Mouse (Mus musculus) megakaryocyte, adult 5-6 weeks (primary cell): ENCODE results near the gene Zfp511. TPM values are rescaled to one million over a fixed set of nuclear protein-coding genes. Genes with fewer than 3 reads are reported as not detected.
A peak's percentile ranks its signal among the peaks of the same experiment; 100 is the strongest.

Source experiments
- ATAC-seq: 2 replicates; pipeline ENCODE4 v1.8.0; 2016; ENCODE audit warnings: mild to moderate bottlenecking, inconsistent platforms; ENCODE audit not compliant: poor library complexity, severe bottlenecking
- total RNA-seq, 2 experiments: library from RNA; stranded (forward) in 1 of 2; stranded (reverse) in 1 of 2; fragments of 153-499, 151-499 nt in 1 of 2; fragments of 221-1000, 200-1000 nt in 1 of 2; gene quantifications; 2 replicates each; pipeline versions ENCODE4 v1.2.3 to v1.2.4; 2015 to 2017

Gene Zfp511
- total RNA-seq, 2 experiments from 2014 or later = 22.8 to 34.0 TPM

DNA sequence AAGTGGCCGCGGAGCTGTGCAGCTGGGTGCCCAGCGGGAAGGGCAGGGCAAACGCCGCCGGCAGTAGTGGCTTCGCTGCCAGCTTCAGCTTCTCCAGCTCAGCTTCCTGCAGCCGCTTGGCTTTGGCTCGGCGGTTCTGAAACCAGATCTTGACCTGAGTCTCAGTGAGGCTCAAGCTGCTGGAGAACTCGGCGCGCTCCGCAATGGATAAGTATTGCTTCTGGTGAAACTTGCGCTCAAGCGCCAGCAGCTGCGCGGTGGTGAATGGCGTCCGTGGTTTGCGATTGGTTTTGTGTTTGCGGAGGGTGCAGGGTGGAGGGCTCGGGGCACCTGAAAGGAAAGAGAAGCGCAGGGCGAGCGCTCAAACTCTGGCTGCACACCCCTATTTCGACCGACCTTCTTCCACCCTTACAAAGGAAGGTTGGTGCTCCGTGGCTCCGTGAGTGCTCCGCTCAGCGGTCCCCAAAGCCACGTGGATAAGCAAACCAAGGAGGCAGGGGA is 11.7 kb downstream of the Zfp511 start:
- ATAC-seq = no peak

DNA sequence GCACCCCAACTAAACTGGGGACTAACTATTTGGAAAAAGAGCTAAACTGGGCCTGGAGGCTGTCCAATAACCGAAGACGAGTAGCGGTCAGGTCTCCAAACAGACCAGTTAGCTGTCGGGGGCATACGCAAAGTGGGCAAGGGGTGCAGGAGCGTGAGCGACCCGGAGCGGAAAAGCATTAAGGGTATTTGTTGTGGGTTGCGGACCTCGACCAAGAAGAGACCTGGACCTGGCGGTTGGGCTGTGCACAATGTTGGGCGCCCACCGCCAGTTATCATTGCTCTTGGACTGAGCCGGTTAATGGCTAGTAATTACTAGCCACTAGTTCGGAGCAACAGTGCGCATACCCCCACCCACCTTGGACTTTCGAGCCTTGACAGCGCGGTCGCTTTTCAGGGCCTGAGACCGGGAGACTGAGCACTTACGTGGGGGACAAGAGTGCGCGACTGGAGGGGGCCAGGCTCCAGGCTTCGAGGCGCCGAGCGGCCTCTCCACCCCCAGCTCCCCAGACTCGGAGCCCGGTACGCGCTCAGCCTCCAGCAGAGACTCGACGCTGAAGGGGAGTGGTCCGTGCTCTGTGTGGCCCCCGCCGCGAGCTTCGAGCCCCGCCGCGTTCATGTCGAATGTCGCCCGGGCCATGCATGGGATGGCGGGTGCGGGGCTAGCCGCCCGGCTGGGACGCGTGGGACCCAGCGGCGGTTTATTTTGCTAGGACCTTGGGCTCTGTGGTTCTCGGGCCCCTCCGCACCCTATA is 12.3 kb downstream of the Zfp511 start, which contains the start of gene Msx3:
Gene Msx3 (minus strand): TSS at position 729 of the 754 bp plus-strand sequence.
- no peak for ATAC-seq

DNA sequence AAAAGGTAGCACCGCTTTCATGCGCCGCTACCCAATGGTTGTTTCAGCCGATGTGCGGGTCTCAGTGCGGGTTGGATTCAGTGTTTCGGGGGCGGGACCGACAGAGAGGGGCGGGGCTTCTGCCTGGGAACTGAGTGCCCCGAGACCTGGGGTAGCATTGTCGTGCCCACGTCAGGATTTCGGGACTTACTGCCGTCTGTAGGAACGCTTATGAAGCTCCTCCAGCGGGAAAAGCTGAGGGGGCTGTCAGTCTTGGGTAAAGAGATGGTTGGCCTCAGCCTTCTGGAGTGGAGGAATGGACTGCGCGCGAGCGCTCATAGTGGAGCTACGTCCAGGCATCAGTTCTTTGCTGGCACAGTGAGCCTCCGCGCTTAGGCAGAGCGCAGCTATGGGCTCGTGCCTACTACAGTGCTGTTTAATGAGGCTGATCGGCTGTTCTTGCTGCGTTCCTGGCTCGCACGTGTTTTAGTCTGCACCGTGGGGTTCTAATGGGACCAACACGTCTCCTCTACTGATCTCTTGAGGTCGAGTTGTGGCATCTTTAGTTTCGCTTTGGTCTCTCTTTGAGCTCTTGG is 13.0 kb downstream of the Zfp511 start:
- peak; percentile 51 for ATAC-seq

DNA sequence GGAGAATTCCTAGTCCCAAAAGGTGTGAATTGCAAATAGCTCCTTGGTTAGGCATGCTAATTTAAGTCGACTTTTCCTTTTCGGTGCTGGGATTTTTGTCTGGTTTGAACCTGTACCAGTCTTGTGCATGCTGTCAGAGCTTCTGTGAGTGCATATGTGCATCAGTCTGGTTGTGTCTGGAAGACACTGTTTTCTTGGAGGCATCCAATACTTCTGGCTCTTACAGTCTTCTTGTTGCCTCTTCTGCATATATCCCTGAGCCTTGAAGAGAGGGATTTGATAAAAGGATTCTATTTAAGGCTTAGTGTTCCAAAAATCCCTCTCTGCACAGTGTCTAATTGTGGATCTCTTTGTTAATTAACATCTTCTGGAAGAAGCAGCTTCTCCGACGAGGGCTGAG is 17.9 kb downstream of the Zfp511 start:
- no peak for ATAC-seq

DNA sequence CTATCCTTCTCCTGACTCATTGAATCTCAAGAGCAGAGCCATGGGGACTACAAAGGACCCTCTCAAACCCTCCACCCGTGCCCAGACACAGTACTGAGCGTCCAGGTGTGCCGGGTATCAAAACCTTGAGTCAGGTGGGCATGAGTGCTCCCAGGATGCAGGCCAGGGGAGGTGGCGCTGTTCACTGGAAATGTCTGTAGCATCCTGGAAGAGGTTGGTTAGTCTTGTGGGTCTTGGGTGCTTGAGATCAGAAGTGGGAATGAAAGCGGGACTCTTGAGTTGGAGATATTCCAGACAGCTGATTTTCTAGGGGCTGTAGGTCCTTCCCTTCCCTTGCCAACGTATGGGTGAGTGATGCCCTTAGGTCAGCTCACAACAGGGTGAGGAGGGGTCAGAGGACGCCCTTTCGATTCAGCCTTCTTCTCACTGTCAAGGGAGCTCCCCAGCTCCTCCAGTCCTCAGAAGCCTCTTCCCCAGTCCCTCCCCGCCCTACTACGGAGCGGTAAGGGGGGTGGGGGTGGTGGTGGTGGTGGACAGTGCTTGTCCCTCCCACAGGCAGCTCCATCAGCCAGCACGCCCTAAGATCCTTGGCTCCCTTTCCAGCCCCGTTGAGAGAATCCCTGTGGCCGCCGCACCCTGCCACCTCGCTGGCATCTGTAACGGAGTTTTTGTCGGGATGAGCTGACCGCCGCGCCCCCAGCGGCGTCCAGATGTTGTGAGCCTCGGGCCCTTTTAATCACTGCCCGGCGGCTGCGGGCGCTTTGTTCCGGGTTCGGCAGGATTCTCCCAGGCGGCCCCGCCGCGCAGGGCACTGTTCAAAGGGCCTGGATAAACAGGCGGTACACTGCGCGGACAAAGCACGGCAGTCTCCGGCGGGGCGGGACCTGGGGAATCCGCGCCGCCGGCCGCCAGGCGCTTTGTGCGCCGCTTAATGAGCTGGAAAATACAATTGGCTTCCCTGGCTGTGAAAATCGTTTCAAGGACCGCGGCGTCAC is 21.5 kb downstream of the Zfp511 start:
- ATAC-seq = peak; percentile 24

DNA sequence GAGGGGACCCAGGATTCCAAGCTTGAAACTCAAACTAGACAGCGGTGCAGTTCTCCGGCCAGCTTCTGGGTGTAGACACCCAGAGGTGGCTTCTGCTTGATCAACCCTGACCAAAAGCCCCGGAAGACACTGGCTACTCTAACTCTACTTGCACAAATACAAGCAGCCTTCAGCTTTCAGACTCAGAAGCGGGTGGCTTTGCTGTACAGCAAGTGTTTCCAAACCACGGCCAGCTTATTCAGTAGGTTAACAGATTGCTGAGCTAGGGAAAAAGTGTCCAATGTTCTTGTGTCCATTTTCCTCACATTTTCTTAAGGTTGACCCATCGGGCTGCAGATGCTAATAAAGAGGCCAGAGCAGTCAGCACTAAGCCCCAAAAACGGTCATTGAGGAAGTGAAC is 22.3 kb downstream of the Zfp511 start:
- ATAC-seq = no peak

DNA sequence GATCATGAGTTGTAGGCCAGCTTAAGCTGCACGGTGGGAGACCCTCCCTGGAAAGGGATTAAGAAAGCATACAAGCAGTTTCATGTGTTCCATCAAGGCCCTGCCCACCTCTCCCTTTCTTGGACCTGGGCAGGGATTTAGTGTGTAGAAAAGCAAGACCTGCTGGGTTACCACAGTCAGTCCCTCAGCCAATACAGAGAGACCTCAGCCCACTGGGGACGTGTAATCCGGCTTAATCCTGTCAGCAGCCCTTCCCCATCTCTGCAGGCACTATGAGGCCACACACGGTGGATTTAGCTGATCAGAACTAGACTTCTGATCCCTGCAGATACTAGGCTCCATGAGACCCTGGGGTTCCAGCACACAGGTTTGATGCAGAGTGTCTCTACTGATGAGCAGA is 23.4 kb downstream of the Zfp511 start:
- no peak for ATAC-seq

DNA sequence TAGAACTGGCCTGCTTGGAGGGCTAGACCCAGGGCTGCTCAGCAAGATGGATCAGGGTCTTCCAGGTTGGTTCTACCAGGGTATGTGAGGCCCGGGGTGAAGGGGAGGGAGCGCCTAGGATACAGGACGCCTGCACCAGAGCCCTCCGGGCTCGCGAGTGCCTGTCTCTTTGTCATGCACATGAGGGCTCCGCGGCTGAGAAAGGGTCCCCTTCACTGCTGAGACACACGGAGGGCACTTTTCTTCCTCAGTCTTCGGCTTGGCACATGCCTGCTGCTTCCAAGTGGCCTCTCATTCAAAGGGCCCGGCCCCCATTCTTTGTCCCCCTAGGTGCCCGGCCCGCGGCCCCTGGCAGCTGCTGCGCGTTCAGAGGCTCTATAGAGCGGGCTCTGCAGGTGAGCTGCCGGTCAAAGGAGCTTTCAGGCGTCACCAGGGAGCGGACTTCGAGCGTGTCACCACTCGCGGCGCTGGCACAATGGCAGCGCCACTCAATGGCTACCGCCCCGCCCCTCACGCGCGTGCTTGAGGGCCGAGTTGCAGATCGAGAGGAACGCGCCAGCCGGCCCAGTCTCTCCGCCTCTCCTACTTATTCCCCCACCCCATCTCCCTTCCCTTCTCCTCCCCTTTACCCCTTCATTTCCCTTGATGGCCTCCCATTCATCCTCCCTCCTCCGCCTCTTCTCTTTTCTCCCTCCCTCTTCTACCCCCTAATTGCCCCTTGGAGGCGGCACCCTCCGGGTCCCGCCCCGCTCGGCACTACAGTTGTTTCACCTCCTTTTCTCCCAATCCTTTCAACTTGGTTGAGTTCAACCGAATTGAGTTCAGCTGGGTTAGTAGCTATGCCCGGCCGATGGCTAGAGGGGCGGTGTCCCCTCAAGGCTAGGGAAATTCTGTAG is 25.0 kb downstream of the Zfp511 start:
- peak; percentile 23; the same call in 1 of the 2 replicates for ATAC-seq

DNA sequence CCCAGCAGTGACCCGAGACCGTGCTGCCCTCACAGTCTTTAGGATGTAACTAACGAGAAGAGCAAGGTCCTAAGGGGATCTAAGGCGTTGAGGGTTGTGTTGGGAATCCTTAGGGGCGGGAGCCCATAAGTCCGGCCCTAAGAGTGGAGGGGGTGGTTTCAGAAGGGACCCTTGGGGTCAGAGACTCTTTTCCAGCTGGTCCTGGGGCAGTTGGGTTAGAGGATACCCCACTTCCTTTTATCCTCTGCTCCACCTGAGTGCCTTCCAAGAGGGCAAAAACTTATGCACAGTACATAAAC is 25.6 kb downstream of the Zfp511 start:
- no peak for ATAC-seq

DNA sequence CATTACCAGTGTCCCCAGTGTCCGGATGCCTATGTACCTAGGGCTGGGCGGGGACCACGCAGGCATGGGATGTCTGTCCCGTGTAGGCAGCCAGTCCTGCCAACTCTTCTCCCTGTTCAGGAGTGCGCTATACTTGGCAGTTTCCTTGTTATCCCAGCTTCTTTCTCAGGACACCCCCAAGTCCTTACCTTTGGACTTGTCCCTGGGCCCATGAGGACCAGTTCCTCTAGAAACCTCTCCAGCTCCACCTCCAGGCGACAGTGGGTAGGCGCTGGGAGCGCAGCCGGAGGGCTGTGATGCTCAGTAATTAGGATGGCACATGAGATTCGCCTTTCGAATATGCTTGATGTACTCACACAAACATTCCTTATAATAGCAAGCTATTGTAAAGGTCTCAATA is 26.1 kb downstream of the Zfp511 start:
- ATAC-seq = peak; percentile 60

DNA sequence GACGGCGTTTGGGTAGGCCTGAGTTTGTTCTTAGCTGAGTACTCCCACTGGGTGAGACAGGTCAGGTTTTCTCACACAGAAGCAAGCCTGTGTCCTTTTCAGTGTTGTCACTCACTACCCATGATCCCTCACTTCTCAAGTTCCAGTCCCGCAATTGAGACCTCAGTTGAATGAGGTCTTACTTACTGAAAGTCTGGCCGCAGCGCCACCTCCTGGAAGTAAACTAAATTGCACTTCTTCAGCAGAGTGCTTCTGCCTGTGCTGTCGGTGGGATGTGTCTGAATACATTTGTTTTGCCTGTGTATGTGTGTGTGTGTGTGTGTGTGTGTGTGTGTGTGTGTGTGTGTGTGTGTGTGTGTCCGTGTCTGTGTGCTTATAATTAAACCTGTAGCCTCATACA is 26.9 kb downstream of the Zfp511 start:
- ATAC-seq = peak; percentile 83

DNA sequence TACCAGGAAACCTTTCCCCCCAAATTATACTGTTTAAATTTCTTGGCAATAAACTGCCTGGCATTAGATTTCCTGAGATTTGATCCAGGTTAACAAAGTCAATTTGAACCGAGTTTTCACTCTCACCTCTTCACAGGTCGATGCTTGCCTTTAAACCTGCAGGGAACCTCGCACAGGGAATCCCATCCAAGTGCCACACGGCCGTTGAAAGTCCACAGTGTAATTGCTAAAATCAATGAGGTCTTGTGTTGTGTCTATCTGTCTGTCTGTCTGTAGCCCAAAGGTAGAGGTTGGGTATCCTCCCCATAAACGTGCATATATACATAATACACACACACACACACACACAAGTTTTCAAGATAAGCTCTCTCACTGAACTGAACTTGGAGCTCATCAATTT is 31.2 kb downstream of the Zfp511 start:
- ATAC-seq = no peak

DNA sequence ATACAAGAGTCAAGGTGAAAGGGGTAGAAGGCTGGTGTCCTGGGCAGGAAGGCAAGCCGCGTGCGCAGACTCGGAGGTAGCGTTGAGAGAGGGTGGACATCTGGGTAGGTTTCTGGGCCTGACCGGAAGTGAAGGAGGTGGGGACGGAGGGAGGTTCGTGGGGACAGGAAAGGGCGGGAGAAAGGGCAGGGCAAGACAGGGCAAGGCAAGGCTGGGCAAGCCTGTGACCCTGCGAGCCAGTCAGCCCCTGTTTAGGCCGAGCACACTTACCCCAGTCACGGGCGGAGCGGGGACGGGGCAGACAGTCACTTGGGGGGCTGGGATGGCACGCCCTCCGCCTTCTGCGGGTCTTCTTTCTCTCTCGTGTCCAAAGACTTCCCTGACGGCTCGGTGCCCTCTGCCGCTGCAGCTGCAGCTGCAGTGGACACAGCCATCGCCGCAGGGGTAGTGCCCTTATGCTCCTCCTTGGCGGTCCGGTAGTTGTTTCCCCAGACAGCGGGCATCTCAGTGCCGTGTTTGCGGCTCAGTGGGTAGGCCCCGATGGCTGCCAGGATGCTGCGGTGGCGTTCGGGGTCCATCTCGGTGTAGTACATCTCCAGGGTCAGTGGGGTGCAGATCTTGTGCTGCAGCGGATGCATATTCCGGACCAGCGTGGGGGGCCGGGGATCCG is 34.0 kb downstream of the Zfp511 start:
- peak; percentile 60 for ATAC-seq

DNA sequence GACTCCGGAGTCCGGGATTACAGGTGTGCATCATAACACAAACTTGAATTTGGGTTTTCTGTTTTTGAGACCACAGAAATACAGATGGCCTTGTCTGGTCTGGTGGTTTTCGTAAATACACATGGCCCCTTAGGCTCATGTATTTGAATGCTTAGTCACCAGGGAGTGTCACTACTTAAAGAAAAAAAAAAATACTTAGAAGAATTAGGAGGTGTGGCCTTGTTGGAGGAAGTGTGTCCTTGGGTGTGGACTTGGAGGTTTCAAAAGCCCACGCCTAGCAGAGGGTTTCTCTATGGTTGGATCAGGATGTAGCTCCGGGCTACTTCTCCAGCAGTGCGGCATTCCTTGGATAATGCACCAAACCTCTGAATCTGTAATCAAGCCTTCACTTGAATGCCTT is 41.5 kb downstream of the Zfp511 start:
- peak; percentile 81 for ATAC-seq

DNA sequence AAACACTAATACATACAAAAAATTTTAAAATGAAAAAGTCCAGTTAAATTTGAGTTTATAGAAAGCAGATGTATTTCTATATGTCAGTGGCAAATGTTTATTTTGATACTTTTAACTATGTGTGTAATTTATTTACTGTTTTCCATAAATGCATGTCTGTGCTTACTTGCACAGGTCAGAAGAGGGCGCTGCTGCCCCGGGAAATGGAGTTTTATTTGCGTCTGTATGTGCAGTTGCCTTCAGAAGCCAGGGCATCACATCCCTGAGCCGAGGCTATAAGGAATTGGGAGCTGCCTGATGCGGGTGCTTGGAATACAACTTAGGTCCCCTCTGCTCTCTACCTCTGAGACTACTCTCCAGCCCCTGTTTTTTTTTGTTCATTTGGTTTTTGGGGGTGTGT is 42.5 kb downstream of the Zfp511 start:
- peak; percentile 68 for ATAC-seq

DNA sequence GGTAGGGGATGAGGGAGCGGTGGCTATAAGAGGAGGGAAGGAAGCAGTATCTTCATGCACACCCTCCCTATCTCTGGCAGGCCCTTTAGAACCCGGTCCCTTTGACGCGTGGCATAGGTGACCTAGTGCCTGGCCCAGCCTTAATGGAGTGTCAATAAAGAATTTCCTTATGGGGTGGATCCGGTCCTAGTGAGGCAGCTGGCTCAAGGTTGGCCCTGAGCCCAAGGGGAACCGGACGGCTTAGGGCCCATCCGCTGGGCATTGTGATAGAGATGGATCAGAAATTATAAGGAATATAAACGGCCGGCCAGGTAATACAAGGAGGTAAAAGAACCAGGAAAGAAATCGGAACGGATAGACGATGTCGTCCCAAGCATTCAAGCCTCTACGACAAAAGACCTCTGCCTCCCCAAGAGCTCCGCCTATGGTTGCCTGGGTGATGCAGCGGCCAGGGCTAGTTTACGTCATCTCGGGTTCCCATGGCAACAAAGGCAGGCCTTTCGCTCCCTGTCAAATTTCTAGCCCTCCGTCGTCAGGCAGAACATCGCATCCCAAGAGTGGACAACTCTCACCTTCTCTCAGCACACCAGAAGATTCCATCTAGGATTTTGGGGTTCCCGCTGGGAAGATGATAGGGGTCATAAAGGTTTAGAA is 44.4 kb downstream of the Zfp511 start:
- peak; percentile 46 for ATAC-seq

DNA sequence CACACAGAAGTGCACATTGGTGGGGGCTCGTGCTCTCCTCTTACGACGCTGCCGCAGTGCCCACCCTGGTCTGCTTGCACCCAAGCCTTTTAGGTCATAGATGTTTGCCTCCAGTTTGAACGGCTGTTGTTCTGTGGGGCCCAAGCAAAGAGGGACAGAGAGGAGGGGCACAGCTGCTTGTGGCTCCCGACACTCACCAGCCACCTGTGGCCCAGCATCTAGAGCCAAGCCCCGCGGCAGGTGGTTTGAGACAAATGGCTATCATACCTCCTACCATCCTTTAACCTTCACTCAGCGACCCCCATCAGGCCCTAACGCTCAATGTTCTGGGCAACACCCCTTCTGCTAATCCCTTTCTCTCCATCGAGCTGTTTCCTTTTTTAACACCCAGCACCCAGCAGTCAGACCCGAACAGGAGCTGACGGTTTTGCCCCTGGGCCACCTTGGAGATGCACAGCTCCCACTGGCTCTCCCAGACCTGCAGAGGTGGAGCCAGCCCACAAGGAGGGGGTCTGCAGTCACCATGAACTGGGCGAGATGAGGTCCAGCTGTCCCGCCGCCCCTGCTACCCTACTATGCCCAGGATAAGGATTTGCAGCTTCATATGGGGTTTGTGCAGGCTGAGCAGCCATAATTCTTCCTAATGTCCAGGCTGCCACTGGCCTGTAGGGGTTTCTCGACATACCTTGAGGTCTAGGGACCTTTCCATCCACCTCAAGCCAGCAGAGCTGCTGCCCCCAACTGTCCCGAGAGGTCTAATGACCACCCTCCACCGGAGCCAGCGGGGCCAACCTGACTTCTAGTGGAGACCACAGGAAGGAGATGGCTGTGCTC is 45.4 kb downstream of the Zfp511 start:
- ATAC-seq = no peak

DNA sequence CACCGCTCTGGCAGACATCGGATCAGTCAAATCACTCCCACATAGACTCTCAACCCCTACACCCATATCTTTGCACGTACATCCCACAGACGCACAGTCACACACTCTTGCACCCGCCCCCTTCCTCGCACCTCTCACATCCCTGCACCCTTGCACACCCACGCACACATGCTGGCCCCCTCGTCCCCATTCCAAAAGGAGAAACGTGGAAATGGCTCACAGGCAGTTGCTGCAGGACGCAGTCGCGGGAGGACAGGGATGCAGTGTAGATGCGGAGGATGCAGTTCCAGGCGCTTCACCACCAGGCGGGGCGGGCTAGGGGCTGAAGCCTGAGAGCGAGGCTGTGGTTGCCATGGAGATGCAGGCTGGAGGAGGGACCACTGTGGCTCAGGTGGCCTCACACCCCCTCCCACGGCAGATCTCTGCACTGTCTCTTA is 46.1 kb downstream of the Zfp511 start, which contains the start of gene Caly:
Gene Caly (minus strand): TSS at position 307 of the 437 bp plus-strand sequence.
- 0 out of 2 replicates have a peak, but pooled peaks have one; percentile 25 for ATAC-seq
